Mouse (Mus musculus): ENCODE measurements around the gene Clcnkb.

DNA sequence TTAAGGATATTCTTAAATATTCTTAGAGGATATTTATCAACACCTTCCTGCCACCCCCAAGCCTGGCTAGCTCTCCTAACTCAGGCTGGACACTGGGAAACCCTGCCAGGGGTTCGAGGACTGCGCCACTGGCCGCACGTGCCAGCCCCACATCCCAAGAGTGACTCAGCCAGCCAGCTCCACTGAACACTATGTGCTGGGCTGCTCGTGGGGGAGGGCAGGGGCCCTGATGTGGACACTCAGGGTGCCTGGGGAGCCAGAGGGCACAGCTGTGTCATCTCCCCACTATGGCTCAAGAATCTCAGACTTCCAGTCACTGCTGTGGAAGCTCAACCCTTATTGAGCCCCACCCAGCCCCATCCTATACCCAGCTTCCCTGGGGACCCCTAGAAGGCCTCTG is 7.5 kb upstream of the Clcnkb start:
- no peak for TF ChIP-seq CTCF (conservative IDR thresholded peaks at IDR 0.05; ENCODE audit: low read length)
- no peak for TF ChIP-seq NANOG (IDR thresholded peaks at IDR 0.05; ENCODE audit: borderline replicate concordance, low read length)
